Mouse (Mus musculus): Measurements from ENCODE around the gene Nbea. TPM values are rescaled to one million over a fixed set of nuclear protein-coding genes. Genes with fewer than 3 reads are reported as not detected.

The Nbea gene
- polyA plus RNA-seq, 1 experiment from 2014 or later: 22.5 TPM

DNA sequence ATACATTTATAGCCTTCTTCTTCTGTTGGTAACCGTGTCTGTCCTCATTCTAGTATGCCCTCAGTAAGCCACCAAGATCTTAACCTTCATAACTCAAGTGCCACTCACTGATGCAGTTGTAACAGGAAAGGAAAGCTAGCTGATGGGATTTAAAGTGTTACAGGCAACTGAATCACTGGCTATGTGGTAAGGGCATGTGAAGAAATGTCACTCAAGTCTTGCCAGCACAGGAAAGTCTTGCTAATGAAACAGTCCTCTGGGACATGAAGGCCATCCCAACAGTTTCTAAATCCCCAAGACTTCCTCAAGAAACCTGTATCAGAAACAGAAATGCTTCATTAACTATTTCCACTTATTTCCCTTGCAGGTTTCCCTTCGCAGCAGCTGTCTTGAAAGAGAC lies 414.8 kb downstream of the Nbea start:
- no peak for ATAC-seq (ENCODE audit: insufficient number of reproducible peaks, insufficient read depth, low FRiP score, low TSS enrichment, low read depth)
- WGBS: 65% methylated on average over 2 of the region's 2 CpGs
- H3K9me3 ChIP-seq: no peaks in the 10 kb centered on the region
- H3K36me3 ChIP-seq: no peaks in the 10 kb centered on the region
- H3K27me3 ChIP-seq: no peaks in the 10 kb centered on the region
- H3K27ac ChIP-seq: no peak overlapping the region
- H3K4me2 ChIP-seq: no peak overlapping the region
- H3K4me3 ChIP-seq (replicated peaks): no peak overlapping the region
- H3K9ac ChIP-seq (replicated peaks): no peak overlapping the region
- peaks cover 5% of the 10 kb centered on the region; the same call in 1 of the 2 replicates for H3K4me1 ChIP-seq (replicated peaks)

DNA sequence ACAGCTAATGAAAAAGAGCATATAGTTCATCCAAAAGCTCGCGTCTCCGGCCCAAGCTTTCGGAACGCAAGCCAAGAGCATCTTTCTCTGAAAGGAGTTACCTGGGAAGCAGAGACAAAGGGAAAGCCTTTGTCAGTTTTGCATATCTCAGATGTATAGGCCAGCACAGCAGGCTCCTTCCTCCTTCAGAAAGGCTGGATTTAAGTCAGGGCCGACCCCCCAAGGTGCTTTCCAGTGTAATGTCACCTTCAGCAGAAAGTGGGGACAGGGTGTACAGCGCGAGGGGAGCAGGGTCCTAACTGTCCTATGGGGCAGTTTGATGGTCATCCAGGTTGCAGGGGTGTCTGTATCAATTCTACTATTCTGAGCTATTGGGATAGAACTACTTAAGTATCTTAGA lies 419.9 kb downstream of the Nbea start:
- Histone ChIP-seq H3K9ac (replicated peaks) (no peak overlapping the region), H3K9me3 (no peaks in the 10 kb centered on the region), H3K4me3 (replicated peaks) (no peak overlapping the region), H3K27ac (no peak overlapping the region), H3K4me2 (no peak overlapping the region), H3K36me3 (no peaks in the 10 kb centered on the region), H3K4me1 (replicated peaks) (peaks cover 2% of the 10 kb centered on the region; the same call in 1 of the 2 replicates), H3K27me3 (no peaks in the 10 kb centered on the region)
- ATAC-seq (ENCODE audit: insufficient number of reproducible peaks, insufficient read depth, low FRiP score, low TSS enrichment, low read depth): no peak
- 55% methylated on average over 8 of the region's 8 CpGs for WGBS

DNA sequence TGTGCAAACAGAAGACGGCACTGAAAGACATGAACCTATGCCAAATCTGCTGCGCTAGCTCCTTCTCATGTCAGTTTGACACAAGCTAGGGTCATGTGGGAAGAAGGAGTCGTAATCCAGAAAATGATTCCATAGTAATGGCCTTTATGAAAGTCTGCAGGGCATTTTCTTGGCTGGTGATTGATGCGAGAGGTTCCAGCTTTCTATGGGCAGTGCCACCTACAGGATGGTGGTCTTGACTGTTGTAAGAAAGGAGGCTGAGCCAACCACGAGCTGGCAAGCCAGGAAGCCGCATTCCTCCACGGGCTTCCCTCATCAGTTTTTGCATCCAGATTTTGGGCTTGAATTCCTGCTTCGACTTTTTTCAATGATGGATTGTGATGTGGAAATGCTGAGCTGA lies 425.2 kb downstream of the Nbea start:
- Histone ChIP-seq H3K9ac (replicated peaks) (no peak overlapping the region), H3K9me3 (no peaks in the 10 kb centered on the region), H3K4me1 (replicated peaks) (peaks cover 23% of the 10 kb centered on the region), H3K27me3 (no peaks in the 10 kb centered on the region), H3K4me2 (no peak overlapping the region), H3K36me3 (no peaks in the 10 kb centered on the region), H3K4me3 (replicated peaks) (no peak overlapping the region), H3K27ac (no peak overlapping the region)
- WGBS: 70% methylated on average over 8 of the region's 8 CpGs
- ATAC-seq (ENCODE audit: insufficient number of reproducible peaks, insufficient read depth, low FRiP score, low TSS enrichment, low read depth): no peak

DNA sequence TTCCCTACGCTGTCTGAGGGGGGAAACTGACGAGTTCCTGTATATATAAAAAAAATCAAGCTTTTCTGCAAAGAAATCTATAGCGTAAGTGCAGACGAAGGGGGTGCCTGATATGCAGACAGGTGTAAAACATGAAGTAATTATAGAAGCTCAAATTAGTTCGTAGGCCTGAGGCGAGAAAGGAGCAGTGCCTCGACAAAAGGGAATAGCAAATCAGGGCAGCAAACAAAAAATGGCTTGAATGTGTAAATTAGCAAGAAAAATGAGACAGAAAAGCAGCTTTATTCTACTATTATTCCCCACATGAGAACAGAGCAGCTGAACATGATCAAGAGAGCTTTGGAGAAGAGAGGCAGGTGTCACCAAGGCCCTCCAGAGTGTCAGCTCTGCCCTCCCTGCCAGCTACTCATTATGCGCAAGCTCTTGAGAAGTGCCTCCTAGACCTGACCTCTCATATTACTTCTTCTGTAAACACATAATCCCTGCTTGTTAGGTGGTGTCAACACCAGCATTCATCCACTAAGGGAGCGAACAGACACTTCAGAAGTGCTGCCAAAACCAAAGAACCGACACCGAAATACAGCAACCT lies 426.8 kb downstream of the Nbea start:
- Histone ChIP-seq H3K4me3 (replicated peaks) (no peak overlapping the region), H3K36me3 (no peaks in the 10 kb centered on the region), H3K27me3 (no peaks in the 10 kb centered on the region), H3K9ac (replicated peaks) (no peak overlapping the region), H3K27ac (0 out of 2 replicates have a peak overlapping the region, but pooled peaks have one; percentile 42), H3K9me3 (no peaks in the 10 kb centered on the region), H3K4me1 (replicated peaks) (peaks cover 23% of the 10 kb centered on the region), H3K4me2 (0 out of 2 replicates have a peak overlapping the region, but pooled peaks have one; percentile 21)
- ATAC-seq (ENCODE audit: insufficient number of reproducible peaks, insufficient read depth, low FRiP score, low TSS enrichment, low read depth): no peak
- WGBS: 58% methylated on average over 11 of the region's 11 CpGs

DNA sequence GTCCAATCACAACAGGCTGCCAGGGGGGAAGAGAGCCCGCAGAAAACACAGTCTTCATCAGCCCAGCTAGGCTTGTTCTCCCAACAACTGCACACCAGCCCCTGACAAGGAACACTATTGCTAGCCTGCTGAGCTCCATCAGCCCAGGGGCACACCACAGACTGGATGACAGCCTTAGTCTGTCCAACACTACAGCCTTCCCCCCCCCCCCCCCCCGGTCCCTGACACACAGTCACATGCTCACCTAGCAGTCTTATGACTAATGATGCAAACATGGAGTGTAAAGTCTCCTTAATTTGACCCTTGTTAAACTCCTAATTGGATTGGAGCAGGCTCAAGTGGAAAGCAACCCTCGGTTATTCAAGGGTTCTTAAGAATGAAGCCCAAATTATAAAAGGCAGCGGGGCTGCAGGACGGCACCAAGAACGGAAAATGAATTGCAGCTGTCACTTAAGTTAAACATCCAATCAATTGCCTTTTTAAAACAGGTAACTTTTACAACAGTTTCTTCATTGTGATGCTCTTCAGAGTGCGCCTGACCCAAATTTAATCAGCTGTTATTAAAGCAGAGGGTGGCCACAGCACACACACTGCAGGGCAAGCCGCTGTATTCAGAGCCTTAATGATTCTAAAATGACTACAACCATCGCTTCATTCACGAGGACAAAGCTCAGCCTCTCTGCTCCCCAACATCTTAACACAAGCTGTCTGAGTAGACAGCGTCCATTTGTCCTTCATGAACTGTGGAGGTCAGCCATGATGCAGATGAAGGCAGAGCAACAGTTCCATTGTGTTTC lies 427.5 kb downstream of the Nbea start:
- H3K4me2 ChIP-seq: peak overlapping the region; percentile 21
- H3K4me1 ChIP-seq (replicated peaks): peaks cover 30% of the 10 kb centered on the region
- 0 out of 2 replicates have a peak overlapping the region, but pooled peaks have one; percentile 42 for H3K27ac ChIP-seq
- WGBS: 27% methylated on average over 11 of the region's 11 CpGs
- ATAC-seq (ENCODE audit: insufficient number of reproducible peaks, insufficient read depth, low FRiP score, low TSS enrichment, low read depth): peak; percentile 77
- H3K9ac ChIP-seq (replicated peaks): no peak overlapping the region
- H3K36me3 ChIP-seq: no peaks in the 10 kb centered on the region
- H3K27me3 ChIP-seq: no peaks in the 10 kb centered on the region
- H3K9me3 ChIP-seq: no peaks in the 10 kb centered on the region
- H3K4me3 ChIP-seq (replicated peaks): no peak overlapping the region

DNA sequence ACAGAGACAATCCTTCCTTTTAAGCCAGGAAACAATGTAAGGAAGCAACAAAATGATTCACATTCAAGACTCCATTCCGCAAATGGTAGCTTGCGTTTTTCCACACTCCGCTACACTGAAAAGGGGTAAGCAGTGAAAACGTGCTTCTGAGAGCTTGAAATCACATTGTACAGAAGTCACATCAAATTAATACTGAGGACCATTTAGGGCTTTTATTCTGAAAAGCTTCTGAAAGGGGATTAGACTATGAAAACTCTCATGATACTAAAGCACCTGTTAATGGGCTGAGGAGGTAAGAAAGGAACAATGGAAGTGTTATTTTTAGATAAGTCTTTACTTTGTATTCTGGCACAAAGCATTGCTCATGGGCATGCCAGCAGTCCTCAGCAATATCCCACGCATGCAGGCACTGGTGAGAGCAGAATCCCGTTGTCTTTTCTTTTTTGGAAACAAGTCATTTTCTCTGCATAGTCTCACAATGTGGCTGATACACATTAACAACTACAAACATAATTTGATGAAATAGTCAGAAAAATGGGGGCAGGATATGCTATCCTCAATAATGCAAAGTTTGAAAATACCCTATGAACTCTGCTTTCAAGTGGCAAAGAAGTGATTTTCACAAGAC lies 428.4 kb downstream of the Nbea start:
- H3K27ac ChIP-seq: no peak overlapping the region
- WGBS: 89% methylated on average over 6 of the region's 6 CpGs
- H3K27me3 ChIP-seq: no peaks in the 10 kb centered on the region

DNA sequence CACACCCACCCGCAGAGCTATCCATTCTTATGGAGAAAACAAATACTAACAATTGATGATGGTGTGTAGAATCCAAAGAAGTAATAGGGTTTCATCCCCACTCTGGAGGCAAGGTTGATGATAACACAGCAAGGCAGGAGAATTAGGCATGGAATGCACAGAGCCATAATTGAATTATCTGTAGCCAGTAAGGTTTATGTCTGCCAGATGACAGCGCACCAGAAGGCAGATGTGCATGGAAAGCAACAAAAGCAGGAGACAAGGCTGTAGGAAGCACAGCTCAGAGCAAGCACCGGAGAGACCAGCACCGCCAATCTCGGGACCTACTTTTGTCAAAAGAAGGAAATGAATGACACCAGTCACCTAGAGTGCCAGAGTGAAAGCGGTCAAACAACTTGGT lies 429.6 kb downstream of the Nbea start:
- no peaks in the 10 kb centered on the region for H3K27me3 ChIP-seq
- no peaks in the 10 kb centered on the region for H3K36me3 ChIP-seq
- no peak overlapping the region for H3K9ac ChIP-seq (replicated peaks)
- H3K9me3 ChIP-seq: no peaks in the 10 kb centered on the region
- no peak overlapping the region for H3K27ac ChIP-seq
- H3K4me2 ChIP-seq: no peak overlapping the region
- WGBS: 90% methylated on average over 6 of the region's 6 CpGs
- peaks cover 36% of the 10 kb centered on the region for H3K4me1 ChIP-seq (replicated peaks)
- no peak for ATAC-seq (ENCODE audit: insufficient number of reproducible peaks, insufficient read depth, low FRiP score, low TSS enrichment, low read depth)
- no peak overlapping the region for H3K4me3 ChIP-seq (replicated peaks)

More for the DNA sequence above, 428.4 kb downstream of the Nbea start:
- H3K9ac ChIP-seq (replicated peaks): no peak overlapping the region
- no peaks in the 10 kb centered on the region for H3K36me3 ChIP-seq
- no peak overlapping the region for H3K4me2 ChIP-seq
- ATAC-seq (ENCODE audit: insufficient number of reproducible peaks, insufficient read depth, low FRiP score, low TSS enrichment, low read depth): no peak
- no peak overlapping the region for H3K4me3 ChIP-seq (replicated peaks)
- no peaks in the 10 kb centered on the region for H3K9me3 ChIP-seq
- peaks cover 36% of the 10 kb centered on the region for H3K4me1 ChIP-seq (replicated peaks)

DNA sequence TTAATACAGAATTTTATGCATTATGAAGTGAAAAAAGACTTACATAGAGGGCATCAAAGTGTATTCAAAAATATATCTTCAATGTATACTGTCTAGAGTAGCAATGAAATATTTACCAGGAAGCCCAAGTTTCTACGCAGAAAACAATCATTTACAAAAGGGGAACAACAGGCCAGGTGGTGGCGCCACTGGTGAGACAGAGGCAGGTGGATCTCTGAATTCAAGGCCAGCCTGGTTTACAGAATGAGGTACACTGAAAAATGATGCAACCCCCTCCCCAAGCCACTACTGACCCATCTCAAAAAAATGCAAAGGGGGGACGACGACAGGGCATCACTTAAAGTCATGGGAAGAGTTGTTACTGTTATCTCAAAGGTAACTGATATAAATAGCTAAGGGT lies 430.9 kb downstream of the Nbea start:
- ATAC-seq (ENCODE audit: insufficient number of reproducible peaks, insufficient read depth, low FRiP score, low TSS enrichment, low read depth): no peak
- 78% methylated on average over 4 of the region's 4 CpGs for WGBS
- H3K4me1 ChIP-seq (replicated peaks): peaks cover 36% of the 10 kb centered on the region
- H3K4me3 ChIP-seq (replicated peaks): no peak overlapping the region
- no peaks in the 10 kb centered on the region for H3K36me3 ChIP-seq
- H3K4me2 ChIP-seq: no peak overlapping the region
- H3K27ac ChIP-seq: no peak overlapping the region
- no peaks in the 10 kb centered on the region; the same call in 1 of the 2 replicates for H3K27me3 ChIP-seq
- no peak overlapping the region for H3K9ac ChIP-seq (replicated peaks)
- H3K9me3 ChIP-seq: no peaks in the 10 kb centered on the region

DNA sequence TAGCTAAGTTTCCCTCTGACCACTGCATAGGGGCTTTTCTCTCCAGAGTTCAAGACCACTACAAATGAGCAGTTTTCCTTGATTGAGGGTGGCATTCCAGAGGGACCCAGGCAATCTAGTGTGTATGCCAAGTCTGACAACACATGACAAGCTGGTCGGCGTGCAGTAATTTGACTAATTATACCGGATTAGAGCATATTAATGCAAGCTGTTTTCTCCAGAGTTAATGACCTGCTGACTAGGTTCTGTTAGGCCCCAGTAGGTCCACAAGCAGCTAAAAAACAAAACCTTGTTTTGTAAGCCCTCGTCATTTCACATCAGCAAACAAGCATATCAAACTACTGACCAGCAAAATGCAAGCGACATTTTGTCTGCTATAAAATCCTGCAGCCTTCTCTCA lies 432.1 kb downstream of the Nbea start:
- peaks cover 28% of the 10 kb centered on the region for H3K4me1 ChIP-seq (replicated peaks)
- H3K27ac ChIP-seq: peak overlapping the region; percentile 37; the same call in 1 of the 2 replicates
- no peak overlapping the region for H3K4me2 ChIP-seq
- no peaks in the 10 kb centered on the region for H3K9me3 ChIP-seq
- no peaks in the 10 kb centered on the region for H3K36me3 ChIP-seq
- no peaks in the 10 kb centered on the region; the same call in 1 of the 2 replicates for H3K27me3 ChIP-seq
- WGBS: 25% methylated on average over 5 of the region's 5 CpGs
- ATAC-seq (ENCODE audit: insufficient number of reproducible peaks, insufficient read depth, low FRiP score, low TSS enrichment, low read depth): no peak
- no peak overlapping the region for H3K9ac ChIP-seq (replicated peaks)
- H3K4me3 ChIP-seq (replicated peaks): no peak overlapping the region

DNA sequence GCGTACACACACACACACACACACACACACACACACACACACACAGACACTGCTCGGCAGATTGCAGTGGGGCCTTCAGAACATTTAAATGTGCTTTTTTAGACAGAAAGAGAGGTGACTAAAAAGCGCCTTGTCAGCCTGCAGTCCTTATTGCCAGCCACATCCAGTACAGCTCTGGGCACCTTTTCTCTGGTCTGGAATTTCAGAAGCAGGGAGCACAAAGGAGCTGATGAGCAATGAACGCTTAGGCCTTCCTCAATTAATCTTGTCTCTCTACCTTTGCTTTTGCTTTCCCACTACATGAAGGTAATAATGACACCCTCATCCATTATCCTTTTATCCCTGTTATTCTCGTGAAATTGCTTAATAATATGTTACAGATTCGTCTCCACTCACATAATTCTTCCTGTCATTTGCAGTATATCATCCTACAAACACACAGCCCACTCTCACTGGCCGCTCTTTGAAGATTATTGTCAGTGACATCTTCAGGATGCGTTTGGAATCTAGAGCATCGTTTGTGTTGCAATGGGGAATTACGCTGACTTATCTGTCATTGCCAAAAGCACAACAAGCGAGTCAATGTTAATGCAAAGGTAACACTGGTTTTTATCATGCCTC lies 432.9 kb downstream of the Nbea start:
- Histone ChIP-seq H3K9ac (replicated peaks) (no peak overlapping the region), H3K9me3 (no peaks in the 10 kb centered on the region), H3K36me3 (no peaks in the 10 kb centered on the region), H3K27me3 (no peaks in the 10 kb centered on the region; the same call in 1 of the 2 replicates), H3K4me1 (replicated peaks) (peaks cover 20% of the 10 kb centered on the region), H3K4me3 (replicated peaks) (no peak overlapping the region), H3K27ac (no peak overlapping the region), H3K4me2 (no peak overlapping the region)
- no peak for ATAC-seq (ENCODE audit: insufficient number of reproducible peaks, insufficient read depth, low FRiP score, low TSS enrichment, low read depth)
- WGBS: 48% methylated on average over 11 of the region's 11 CpGs

DNA sequence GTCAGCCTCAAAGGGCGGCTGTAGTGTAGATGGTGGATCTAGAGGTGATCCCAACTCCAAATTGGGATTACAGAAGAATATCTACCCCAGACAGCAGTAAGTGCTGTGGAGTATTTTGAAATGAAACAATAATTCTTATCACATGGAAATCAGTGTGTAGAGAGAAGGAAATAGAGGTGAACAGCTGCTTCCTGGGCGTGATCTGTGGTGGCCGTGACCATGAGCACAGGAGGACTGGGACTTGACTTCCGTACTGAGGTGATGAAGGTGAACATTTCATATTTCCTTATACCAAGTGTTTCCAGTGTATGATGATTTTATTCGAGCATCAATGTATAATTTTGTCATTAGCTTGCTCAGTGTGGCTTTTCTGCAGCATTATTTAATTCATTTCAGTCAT lies 439.6 kb downstream of the Nbea start:
- Histone ChIP-seq H3K4me3 (replicated peaks) (no peak overlapping the region), H3K27me3 (no peaks in the 10 kb centered on the region; the same call in 1 of the 2 replicates), H3K9ac (replicated peaks) (no peak overlapping the region), H3K36me3 (no peaks in the 10 kb centered on the region), H3K4me1 (replicated peaks) (peaks cover 4% of the 10 kb centered on the region; the same call in 1 of the 2 replicates), H3K27ac (no peak overlapping the region), H3K4me2 (no peak overlapping the region), H3K9me3 (no peaks in the 10 kb centered on the region)
- no peak for ATAC-seq (ENCODE audit: insufficient number of reproducible peaks, insufficient read depth, low FRiP score, low TSS enrichment, low read depth)
- 85% methylated on average over 5 of the region's 5 CpGs for WGBS
